Mouse (Mus musculus): ENCODE data around the gene Dusp7. TPM values are rescaled to one million over a fixed set of nuclear protein-coding genes. Genes with fewer than 3 reads are reported as not detected.

The Dusp7 gene
- total RNA-seq, 4 experiments from 2014 or later = 13.1 to 22.0 (median 18.4) TPM

DNA sequence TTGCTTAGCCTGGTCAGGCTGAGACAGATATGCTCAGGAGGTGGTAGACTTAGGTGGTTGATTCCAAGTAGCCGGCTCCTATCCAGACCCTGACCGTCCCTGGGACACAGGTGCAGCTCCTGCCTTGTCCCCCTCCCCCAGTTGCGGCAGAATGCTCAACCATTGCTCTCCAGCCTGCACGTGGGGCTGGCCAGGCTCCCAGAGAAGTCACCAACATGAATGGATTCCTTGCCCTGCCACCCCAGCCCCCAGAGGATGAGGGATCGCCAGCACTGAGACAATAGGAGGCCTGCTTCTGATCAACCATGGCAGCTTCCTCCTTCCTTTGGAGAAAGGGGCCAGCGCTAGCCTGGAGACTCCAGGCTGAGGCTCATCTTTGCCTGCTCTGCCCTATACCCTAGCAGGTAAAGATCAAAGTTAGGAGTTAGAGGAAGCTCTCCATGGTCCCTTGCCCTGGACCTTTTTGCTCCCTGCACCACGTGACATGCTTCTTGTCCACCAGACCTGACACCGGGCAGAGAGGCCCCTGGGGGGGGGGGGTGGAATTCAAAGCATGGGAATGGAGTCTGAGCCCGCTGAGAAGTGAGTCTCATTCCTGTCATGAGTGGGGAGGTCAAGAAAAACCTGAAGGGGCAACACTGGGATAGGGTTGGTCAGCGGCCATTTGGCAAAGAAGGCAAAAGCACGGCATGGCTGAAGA, 24.5 kb downstream of the Dusp7 start:
- DNase-seq = no peak

DNA sequence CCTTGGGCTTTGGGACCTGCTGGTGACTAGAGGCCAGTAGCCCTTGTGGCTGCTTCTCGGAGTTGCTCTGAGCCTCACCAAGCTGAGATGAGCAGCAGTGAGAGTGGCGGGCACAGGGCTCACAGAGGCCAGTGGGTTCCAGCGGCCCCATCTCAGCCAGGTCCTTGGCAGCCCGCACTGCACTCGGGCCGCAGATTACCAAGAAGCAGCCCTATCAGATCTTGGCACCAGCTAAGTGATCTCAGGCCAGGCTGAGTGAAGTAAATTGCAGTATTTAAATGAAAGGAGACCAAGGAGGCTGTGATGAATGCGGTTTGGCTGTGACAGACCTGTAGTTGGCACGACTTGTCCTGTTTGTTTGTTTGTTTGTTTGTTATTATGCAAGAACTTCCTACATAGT, 25.1 kb downstream of the Dusp7 start:
- DNase-seq = no peak

DNA sequence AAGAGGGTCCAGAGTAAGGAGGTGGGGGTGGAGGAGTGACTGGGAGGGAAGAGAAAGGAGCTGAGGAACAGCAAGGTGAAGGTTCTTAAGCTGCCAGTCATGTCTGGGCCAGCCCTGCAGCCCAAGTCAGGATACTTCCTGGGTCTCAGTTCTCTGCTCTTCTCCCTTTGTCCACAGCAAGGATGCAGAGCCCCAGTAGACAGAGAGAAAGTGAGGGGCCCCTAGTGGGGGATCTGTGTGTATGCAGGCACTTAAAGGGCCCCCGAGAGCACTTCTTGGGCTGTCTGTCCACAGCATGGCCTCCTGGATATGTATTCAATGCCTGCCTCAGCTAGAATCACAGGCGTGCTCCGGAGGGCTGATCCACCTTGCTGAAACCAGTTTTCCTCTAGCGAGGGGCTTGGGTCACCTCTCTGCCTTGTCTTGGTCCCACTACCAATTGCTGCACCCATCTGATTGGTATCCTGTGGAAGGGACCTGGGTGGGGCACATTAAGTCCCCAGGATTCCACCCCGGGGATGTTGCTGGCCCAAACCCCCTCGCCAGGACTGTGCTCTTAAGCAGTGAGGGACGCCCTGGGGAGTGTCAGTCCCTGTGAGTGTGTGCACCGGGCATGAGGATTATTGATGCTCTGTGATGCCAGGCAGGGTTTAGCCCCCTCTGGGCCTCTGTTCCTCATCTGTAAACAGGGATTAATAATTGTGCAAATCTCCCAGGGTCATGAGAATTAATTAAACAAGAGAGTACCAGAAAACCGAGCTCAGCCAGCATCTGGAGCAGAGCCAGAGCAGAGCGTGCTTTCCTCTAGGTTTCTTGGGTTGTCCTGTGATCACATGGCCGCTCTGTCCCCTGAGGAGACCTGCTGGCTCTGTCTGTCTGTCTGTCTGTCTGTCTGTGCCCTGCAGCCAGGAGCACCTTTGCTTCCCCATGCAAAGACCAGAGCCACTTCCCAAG, 26.5 kb downstream of the Dusp7 start:
- DNase-seq = no peak

DNA sequence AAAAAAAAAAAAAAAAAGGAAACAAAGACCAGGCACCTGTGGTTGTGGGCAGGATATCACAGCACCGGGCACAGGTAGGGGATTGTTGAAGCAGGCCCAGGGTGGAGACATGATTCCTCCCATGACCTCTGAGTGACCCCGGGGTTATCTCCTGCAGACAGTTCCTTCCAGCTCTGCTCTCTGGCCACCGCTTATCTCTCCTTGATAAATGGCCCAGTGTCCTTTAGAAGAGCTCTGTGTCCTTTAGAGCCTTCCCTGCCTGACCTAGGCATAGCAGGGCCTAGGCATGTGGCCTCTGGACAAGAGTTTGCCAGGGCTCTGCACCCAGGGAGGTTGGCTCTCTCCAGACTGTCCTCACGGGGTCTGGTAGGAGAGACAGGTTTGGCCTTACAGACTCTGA, 29.3 kb downstream of the Dusp7 start:
- DNase-seq = peak; percentile 37

DNA sequence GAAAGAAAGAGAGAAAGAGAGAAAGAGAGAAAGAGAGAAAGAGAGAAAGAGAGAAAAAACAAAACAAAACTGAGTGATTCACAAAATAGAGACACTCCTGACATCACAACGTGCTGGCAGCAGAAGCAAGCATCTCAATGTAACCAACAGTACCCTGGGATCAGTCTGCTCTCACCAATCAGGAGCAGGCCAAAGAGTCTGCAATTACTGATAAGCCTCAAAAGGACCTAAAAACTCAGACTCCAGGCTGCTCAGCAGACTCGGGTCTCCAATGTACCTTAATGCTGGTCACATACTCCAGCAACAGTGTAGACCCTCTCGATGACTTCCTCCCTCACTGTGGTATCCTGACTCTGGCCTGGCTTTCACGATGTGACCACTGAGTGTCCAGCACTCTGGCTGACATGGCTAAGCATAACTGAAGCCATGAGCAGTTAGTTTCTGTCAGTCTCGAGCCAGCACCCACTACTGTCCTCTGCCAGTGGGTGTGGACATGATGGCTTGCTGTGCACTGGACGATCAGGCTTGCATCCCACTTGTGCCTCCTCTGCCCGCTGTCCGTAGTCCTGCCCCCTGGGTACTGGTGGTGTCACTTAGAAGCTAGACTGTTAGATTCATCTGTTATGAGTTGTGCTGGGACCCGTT, 30.4 kb downstream of the Dusp7 start:
- DNase-seq = no peak

DNA sequence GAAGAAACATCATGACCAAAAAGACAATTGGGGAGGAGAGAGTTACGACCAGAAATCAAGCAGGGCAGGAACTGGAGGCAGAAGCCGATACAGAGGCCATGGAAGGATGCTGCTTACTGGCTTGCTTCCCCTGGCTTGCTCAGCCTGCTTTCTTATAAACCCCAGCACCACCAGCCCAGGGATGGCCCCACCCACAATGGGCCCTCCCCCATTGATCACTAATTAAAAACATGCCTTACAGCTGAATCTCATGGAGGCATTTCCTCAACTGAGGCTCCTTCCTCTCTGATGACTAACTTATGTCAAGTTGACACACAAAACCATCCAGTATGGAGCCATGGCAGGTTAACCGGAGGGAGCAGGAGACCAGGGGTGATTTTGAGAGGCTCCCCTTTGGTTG, 31.4 kb downstream of the Dusp7 start:
- no peak for DNase-seq

DNA sequence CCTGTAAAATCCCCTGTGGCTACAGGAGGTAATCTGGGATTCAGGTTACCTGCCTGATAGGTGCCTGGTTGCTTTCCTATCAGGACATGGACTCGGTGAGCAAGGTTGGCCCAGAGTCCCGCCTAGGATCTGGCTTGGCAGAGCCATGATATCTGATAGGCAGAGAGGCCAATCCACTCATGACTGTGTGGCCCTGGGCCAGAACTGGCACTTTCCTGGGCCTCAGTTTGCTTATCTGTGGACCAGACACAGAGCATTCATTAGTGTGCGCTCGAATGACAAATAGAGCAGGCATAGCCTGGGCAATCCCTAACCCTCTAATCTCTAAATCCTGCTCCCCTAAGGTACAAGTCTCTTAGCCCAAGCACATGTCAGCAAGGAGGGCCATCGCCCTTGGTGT, 33.7 kb downstream of the Dusp7 start:
- DNase-seq = no peak

DNA sequence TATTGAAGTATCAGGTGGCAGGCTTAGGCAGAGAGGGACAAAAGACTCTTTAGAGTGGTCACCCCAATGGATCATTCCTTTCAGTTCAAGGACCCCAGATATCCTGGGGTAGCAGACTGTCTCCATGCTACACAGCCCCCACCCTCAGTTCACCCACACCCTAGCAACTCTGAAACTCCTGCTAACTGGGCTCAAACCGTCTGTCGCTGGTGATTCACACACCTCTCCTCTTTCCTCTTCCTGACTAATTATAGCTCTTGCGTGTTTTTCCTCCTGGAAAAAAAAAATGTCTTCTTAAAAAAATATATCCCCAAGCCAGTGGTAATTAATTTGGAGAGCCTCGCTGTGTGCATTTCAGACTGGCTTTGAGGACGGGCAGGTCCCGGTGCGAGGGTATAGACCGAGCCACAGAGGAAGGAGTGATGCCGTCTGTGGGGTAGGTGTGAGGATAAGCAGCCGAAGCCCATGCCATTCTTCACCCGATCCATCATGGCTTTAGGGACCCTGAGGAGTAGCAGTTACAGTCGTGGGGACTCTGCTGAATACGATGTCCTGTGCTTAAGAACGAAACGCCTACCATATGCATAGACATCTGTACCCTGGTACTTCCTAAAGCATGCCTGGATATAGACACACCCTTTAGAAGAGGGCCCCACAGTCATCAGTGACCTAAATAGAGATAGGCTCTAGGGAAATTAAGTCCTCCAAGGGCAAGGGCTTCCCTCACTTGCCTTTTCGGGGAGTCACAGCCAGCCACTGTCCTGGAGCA, 34.4 kb downstream of the Dusp7 start:
- no peak for DNase-seq

DNA sequence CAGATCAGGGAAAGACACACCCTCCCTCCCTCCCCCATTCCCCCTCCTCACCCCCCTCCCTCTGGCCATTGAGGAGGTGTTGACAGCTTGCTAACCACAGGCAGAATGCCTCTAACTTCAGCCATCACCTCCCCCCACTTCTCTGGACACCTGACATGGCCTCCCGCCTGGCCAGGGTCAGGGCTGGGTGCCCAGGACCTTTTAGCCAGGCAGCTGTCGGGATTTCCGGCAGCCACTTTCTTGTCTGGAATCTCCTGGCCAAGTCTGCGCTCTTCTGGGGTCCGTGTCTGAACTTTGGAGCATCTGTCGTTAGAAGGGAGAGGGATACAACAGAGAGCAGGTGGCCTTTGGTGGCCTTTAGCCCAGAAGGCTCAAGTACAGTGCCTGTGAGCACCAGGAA, 36.8 kb downstream of the Dusp7 start:
- no peak for DNase-seq

DNA sequence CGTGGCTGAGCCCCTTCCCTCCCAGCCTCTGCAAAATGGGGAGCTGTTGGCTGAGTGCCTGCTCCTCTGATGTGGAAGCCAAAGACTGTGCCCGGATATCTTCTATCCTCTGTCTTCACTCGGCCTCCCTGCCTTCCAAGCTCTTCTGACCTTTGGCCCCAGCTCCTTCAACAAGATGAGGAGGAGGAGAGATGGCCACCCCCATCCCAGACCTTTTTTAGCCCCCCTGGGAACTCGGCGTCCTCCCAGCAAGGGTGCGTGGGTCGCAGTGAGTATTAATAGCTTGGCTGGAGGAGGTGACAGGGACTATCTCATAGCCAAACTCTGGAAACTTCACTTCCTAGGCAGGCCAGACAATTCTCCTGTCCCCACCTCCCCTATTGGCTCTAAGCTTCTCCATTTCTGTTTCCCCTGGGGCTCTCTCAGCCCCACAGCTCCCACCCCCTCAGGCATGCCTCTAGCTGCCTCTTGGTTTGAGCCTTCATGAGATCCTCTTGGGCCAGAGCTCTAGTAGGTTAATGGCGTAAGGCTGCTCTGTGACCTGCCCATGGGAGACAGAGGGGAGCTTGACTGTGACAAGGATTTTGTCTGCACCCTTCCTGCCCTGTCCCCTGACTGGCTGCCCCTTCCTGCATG, 38.1 kb downstream of the Dusp7 start:
- no peak for DNase-seq

DNA sequence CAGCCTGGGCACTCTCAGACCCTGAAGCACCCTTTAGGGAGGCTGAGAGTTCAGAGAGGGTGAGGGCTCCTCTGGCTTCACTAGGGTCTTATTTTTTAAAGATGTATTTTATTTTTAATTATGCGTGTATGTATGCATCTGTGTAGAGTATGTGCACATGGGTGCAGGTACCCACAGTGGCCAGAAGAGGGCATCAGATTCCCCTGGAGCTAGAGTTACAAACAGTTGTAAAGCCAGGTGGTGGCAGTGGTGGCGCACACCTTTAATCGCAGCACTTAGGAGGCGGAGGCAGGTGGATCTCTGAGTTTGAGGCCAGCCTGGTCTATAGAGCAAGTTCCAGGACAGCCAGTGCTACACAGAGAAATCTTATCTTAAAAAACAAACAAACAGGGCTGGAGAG, 40.7 kb downstream of the Dusp7 start:
- no peak for DNase-seq

DNA sequence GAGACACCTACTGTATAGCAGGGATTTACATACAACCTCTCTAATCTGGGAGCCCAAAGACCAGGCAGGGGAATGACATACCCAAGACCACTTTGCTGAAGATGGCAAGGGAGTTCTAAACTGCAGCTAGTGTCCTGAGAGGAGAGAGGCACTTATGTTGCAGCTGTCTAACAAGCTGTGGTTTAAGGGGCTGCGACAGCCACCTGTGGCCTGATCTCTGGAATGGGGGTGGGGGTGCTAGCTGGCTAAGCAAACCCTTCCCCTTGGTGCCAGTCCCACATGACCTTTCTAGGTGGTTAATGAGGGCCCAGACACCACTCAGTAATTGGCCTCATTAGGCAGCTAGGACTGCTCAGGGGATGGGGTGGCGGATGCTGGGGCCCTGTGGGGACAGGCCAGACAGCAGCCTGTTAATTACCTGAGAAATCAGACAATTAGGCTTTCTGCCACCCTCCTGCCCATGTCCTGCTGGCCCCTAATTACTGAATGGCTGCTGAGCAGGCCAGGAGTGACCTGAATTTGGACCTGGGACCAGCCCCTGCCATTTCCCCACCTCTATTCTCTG, 41.7 kb downstream of the Dusp7 start:
- DNase-seq = no peak

DNA sequence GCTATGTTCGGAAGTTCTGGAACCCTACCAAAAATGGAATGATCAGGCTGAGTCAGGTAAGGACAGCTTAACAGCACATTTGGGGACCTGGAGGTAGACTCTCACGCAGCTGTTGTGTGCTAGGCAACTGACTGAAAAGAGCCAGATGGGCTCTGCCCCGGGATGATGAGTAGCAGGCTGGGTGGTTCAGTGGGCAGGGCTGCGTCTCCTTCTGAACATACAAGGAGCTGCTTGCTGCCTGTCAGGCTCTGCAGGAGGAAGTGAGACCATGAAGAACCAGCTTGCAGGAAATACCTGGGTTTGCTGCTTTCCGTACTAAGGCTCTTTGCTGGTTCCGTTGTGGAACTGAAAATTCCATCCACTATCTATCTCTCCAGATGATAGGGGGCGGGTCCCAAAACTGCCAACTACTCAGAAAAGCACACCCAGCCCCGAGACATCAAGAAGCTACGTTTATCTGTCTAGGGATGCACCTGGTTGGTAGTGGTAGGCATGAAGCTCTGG, 42.7 kb downstream of the Dusp7 start:
- DNase-seq = no peak

DNA sequence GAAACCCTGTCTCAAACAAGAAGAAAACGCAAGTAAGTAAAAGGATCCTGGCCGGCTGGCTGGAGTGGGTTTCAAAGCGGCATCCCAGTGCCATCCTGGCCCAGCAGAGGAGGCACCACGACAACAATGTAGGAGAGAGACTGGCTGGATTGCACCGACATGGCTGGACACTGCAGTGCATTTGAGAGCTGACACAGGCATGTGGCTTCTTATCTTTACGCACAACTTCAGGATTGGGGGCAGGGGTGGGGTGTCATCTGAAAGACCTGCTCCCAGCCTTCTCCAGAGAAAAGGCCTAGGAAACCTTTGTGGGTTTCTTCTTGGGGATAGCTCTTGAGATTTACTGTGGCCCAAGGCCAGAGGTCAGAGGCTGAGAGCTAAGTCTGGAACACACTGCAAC, 43.3 kb downstream of the Dusp7 start:
- DNase-seq = no peak

DNA sequence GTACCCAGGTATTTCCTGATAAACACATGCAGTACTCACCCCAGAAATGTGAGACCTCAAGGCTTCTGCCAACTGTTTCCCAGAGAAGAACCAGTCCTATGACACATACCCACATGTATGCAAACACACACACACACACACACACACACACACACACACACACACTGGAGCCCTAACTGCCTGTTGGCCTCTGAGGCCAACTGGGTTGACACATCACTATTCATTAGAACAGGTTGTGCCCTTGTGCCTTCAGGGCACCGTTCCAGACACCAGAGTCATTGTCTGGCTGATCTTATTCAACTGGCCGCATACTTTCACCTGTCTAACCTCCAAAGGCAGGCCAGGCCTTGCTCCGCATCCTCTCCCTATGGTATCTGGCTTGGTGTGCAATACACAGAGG, 43.8 kb downstream of the Dusp7 start:
- DNase-seq = no peak

DNA sequence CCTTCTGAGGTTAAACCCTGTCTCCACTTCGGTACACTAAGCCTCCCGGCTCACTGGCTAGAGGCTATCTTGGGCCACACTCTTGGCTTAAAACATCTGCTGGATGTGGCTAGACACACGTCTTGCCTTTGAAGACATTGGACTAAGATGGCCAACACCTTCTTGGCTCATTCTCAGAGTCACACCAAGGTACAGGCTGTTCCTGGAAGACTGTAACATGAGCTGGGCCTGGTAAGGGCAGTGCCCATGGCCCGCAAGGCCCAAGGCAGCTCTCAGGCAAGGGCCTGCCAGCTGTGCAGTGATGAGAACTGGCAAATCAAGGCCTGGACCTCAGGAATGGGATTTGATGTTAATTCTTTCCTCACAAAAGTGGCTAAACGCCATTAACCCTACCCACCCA, 45.2 kb downstream of the Dusp7 start:
- no peak for DNase-seq

DNA sequence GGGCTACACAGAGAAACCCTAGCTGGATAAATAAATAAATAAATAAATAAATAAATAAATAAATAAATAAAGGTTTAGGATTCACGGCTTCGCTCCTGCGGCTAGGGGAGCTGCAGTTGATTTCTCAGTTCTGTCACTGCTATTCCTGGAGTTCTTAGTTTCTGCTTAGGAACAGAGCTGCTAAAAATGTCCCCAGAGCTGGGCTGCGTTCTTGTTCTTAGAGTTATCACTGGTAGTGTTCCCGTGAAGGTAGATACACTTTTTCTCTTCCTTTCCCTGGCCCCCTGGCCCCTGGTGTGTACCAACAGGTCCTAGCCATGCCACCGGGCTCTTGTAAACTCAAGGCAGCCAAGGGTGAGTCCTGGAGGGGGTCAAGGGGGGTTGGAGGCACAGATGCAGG, 48.4 kb downstream of the Dusp7 start:
- DNase-seq = no peak

DNA sequence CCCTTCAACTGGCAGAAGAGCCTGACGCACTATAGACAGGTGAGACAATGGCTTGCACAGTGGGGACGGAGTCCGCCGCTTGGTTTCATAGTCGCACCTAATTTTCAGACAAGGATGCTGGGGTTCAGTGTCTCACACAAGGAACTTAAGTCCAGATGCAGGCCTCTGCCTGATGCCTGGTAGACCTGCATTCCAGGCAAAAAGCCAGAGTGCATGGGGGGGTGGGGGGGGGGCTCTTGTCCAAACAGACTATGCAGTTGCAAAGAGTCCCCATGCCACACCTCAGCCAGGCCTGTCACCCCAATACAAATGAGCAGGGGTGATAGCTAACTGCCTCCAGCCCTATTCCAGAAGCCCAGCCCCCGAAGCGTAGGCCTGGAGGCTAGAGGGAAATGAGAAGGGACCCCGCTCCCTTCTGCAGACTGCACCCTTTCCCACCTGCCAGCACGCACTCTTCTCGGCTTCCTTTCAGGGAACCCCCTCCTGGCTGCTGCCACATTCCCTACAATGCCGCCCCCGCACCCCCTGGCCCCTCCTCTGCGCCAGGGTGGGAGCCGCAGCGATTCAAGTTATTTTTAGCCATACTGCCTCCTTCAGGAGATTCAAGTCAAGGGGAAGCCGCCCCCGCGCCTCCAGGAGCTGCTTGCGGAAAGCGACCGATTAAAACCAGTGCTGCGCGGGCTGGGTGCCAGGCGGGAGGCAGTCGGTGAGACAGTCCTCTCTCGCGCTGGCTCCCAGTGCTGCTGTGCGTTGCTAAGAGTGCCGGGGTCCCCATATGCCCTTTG, 49.6 kb downstream of the Dusp7 start:
- no peak for DNase-seq

DNA sequence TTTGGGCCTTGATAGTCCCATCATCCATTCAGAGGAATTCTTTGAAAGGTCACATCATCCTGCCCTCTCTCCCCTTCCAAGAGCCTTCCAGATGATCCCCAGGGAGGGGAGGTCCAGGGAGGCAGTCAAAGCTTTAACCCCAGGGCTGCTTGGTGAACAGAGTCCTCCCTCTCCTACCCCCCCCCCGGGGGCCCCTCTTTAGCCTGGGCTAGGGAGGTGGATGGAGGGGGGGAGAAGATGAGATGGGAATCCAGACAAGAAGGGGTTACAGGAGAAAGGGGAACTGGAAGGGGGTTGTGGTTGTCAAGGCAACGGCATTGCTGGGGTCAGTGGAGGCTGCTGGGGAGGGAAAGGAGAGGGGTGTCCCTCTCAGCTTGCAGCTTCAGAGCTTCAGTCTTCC, 52.2 kb downstream of the Dusp7 start:
- DNase-seq = no peak

DNA sequence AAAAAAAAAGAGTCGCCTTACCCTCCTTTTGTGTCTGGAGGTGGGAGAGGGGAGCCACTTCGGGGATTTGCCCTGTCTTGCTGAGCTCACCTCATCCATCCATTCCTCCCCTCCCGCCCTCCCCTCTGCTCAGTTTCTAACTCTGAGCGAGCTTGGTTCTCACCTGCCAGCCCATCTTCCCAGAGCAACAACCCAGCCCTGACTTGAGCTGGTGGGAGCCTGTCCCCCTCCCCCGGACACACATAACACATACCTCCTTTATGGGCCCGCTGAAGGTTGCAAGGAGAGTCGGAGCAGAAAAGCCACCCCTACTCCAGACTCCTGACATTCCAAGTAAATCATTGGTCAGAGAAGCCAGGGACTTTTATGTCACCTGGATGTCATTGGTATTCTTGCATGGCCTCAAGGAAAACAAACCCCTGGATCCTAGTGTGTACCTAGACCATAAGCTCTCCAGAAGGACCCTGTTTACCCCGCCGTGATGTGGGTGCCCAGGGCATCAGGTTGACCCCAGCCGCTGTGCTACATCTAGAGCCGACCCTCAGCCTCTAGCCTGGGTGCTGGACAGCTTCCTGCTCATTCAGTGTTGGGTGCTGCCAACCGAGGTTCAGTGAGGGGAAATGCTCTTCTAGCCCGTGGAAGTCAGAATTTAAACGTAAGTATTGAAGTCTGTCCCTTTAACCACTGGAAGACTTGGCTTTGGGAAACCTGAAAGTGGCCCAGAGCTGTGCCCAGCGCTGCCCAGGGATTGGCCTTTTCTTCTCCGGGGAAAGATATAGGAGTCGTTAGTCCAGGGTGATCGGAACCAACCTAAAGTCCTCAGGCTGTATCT, 52.8 kb downstream of the Dusp7 start:
- DNase-seq = no peak

Measured in adrenal gland, adult 8-10 months (tissue).